Mouse (Mus musculus) stomach, embryonic 14.5 days (tissue): ENCODE measurements around the gene Gm572. TPM values are rescaled to one million over a fixed set of nuclear protein-coding genes. Genes with fewer than 3 reads are reported as not detected.

Source experiments
- ATAC-seq: fragments of 200-750 bp; cut with Nextera tagmentation; 2 replicates; pipeline ENCODE4 v1.8.0; 2017; ENCODE audit warnings: low read depth, moderate TSS enrichment; ENCODE audit not compliant: insufficient number of reproducible peaks, insufficient read depth, low FRiP score
- H3K27ac ChIP-seq: fragments of 300-500 bp; sonication (generic); 2 replicates; pipeline ENCODE4 v1.5.1; 2014; ENCODE audit warnings: mild to moderate bottlenecking, low read length, moderate library complexity, mixed read lengths
- H3K27me3 ChIP-seq: fragments of 300-500 bp; sonication (generic); 2 replicates; pipeline ENCODE4 v1.6.1; 2014; ENCODE audit warnings: low read length, control low read depth, mixed read lengths; ENCODE audit not compliant: control insufficient read depth, insufficient read depth
- H3K36me3 ChIP-seq: fragments of 300-500 bp; sonication (generic); 2 replicates; pipeline ENCODE4 v1.6.1; 2014; ENCODE audit warnings: mild to moderate bottlenecking, control low read depth, low read length, moderate library complexity, mixed read lengths; ENCODE audit not compliant: control insufficient read depth, insufficient read depth
- H3K4me1 ChIP-seq: fragments of 300-500 bp; sonication (generic); 2 replicates; pipeline ENCODE4 v1.6.1; 2014; ENCODE audit warnings: low read length, control low read depth, mixed read lengths; ENCODE audit not compliant: control insufficient read depth, insufficient read depth
- H3K4me2 ChIP-seq: fragments of 300-500 bp; sonication (generic); replicated peaks from 2 replicates; pipeline ENCODE4 v1.6.1; 2014; ENCODE audit warnings: low read depth, low read length, control low read depth
- H3K4me3 ChIP-seq: fragments of 300-500 bp; sonication (generic); 2 replicates; pipeline ENCODE4 v1.5.1; 2014; ENCODE audit warnings: low read depth, low read length, control low read depth
- H3K9ac ChIP-seq: fragments of 300-500 bp; sonication (generic); replicated peaks from 2 replicates; pipeline ENCODE4 v1.6.1; 2014; ENCODE audit warnings: low read depth, mild to moderate bottlenecking, control low read depth, low read length, moderate library complexity, mixed read lengths
- H3K9me3 ChIP-seq: fragments of 300-500 bp; sonication (generic); 2 replicates; pipeline ENCODE4 v1.6.1; 2016; ENCODE audit warnings: low read depth, low read length, control low read depth; ENCODE audit not compliant: control insufficient read depth
- WGBS: fragments of 180-500 bp; shearing (Covaris S2); extraction: QIAGEN DNeasy Blood & Tissue Kit; methylation state at CpG from one replicate; pipeline ENCODE4 v1.1.7; 2014; 5-methylcytosine and 5-hydroxymethylcytosine counted together
- polyA plus RNA-seq: library from polyadenylated mRNA; unstranded; fragments of >200 nt; fragmentation: Nextera tagmentation; extraction: Ambion mirVana; gene quantifications from 2 replicates; pipeline ENCODE4 v1.2.1, GENCODE M21; 2014

The Gm572 gene
- polyA plus RNA-seq, 1 experiment from 2014 or later: not detected

GRCm38 (mm10) chr4:148619805-148620204 lies 23.3 kb upstream of the Gm572 start:
- peaks cover 9% of the 10 kb centered on the region; the same call in 1 of the 2 replicates for H3K4me1 ChIP-seq
- H3K4me3 ChIP-seq: no peak overlapping the region
- peaks cover 91% of the 10 kb centered on the region for H3K36me3 ChIP-seq
- no peak overlapping the region for H3K9ac ChIP-seq
- H3K27ac ChIP-seq: no peak overlapping the region
- no peaks in the 10 kb centered on the region for H3K9me3 ChIP-seq
- no peak overlapping the region for H3K4me2 ChIP-seq
- no peak for ATAC-seq
- 52% methylated on average over 1 of the region's 1 CpGs for whole genome bisulfite sequencing
- no peaks in the 10 kb centered on the region for H3K27me3 ChIP-seq

GRCm38 (mm10) chr4:148620718-148621117 lies 22.4 kb upstream of the Gm572 start:
- no peak for ATAC-seq
- no peak overlapping the region for H3K27ac ChIP-seq
- H3K4me3 ChIP-seq: no peak overlapping the region
- 92% methylated on average over 1 of the region's 1 CpGs for WGBS
- H3K9me3 ChIP-seq: no peaks in the 10 kb centered on the region
- peaks cover 12% of the 10 kb centered on the region; the same call in 1 of the 2 replicates for H3K4me1 ChIP-seq
- no peaks in the 10 kb centered on the region for H3K27me3 ChIP-seq
- no peak overlapping the region for H3K4me2 ChIP-seq
- no peak overlapping the region for H3K9ac ChIP-seq
- peaks cover 86% of the 10 kb centered on the region for H3K36me3 ChIP-seq

GRCm38 (mm10) chr4:148622485-148622884 lies 20.6 kb upstream of the Gm572 start:
- H3K9ac ChIP-seq: no peak overlapping the region
- H3K4me3 ChIP-seq: no peak overlapping the region
- peaks cover 70% of the 10 kb centered on the region for H3K36me3 ChIP-seq
- ATAC-seq: no peak
- no peak overlapping the region for H3K27ac ChIP-seq
- H3K4me2 ChIP-seq: no peak overlapping the region
- no peaks in the 10 kb centered on the region for H3K27me3 ChIP-seq
- H3K9me3 ChIP-seq: no peaks in the 10 kb centered on the region
- 92% methylated on average over 4 of the region's 4 CpGs for WGBS
- H3K4me1 ChIP-seq: peaks cover 15% of the 10 kb centered on the region; the same call in 1 of the 2 replicates

- no peak overlapping the region for H3K4me2 ChIP-seq
- H3K9me3 ChIP-seq: no peaks in the 10 kb centered on the region
- no peak overlapping the region for H3K9ac ChIP-seq
- ATAC-seq: no peak
- H3K27ac ChIP-seq: no peak overlapping the region
- peaks cover 15% of the 10 kb centered on the region; the same call in 1 of the 2 replicates for H3K4me1 ChIP-seq
- H3K4me3 ChIP-seq: no peak overlapping the region
- H3K36me3 ChIP-seq: peaks cover 63% of the 10 kb centered on the region
- WGBS: 94% methylated on average over 4 of the region's 4 CpGs
- H3K27me3 ChIP-seq: no peaks in the 10 kb centered on the region
These were observed 19.5 kb upstream of the Gm572 start for GRCm38 (mm10) chr4:148623609-148624008.

GRCm38 (mm10) chr4:148625010-148625409 lies 18.1 kb upstream of the Gm572 start:
- Histone ChIP-seq H3K27ac (no peak overlapping the region), H3K4me1 (peaks cover 15% of the 10 kb centered on the region; the same call in 1 of the 2 replicates), H3K4me3 (peak overlapping the region; percentile 100), H3K4me2 (peak overlapping the region; percentile 85), H3K9me3 (no peaks in the 10 kb centered on the region), H3K27me3 (no peaks in the 10 kb centered on the region), H3K9ac (no peak overlapping the region), H3K36me3 (peaks cover 48% of the 10 kb centered on the region)
- ATAC-seq: no peak
- WGBS: 86% methylated on average over 10 of the region's 10 CpGs

- under 1% methylated on average over 57 of the region's 57 CpGs for WGBS
These were observed 17.1 kb upstream of the Gm572 start for GRCm38 (mm10) chr4:148625756-148626622.

GRCm38 (mm10) chr4:148626623-148627185 lies 16.4 kb upstream of the Gm572 start, which contains the start of gene Tardbp:
Gene Tardbp (minus strand): TSS chr4:148627019.
- Histone ChIP-seq H3K9ac (peak within 1 kb of the TSS; percentile 99), H3K27ac (peak within 1 kb of the TSS; percentile 97), H3K4me3 (peak within 1 kb of the TSS; percentile 100), H3K36me3 (peaks cover 32% of the 10 kb centered on the region), H3K4me2 (peak within 1 kb of the TSS; percentile 85), H3K9me3 (no peaks in the 10 kb centered on the region), H3K27me3 (no peaks in the 10 kb centered on the region), H3K4me1 (peaks cover 15% of the 10 kb centered on the region; the same call in 1 of the 2 replicates)
- peak; percentile 95 for ATAC-seq
- under 1% methylated on average over 51 of the region's 51 CpGs for WGBS

More at GRCm38 (mm10) chr4:148625756-148626622, 17.1 kb upstream of the Gm572 start:
- Histone ChIP-seq H3K9ac (peak overlapping the region; percentile 99), H3K27ac (peak overlapping the region; percentile 97), H3K9me3 (no peaks in the 10 kb centered on the region), H3K4me2 (peak overlapping the region; percentile 85), H3K4me1 (peaks cover 15% of the 10 kb centered on the region; the same call in 1 of the 2 replicates), H3K27me3 (no peaks in the 10 kb centered on the region), H3K36me3 (peaks cover 39% of the 10 kb centered on the region), H3K4me3 (peak overlapping the region; percentile 100)
- ATAC-seq: peak; percentile 62

GRCm38 (mm10) chr4:148627246-148627645 lies 15.9 kb upstream of the Gm572 start:
- Histone ChIP-seq H3K4me3 (peak overlapping the region; percentile 100), H3K27me3 (no peaks in the 10 kb centered on the region), H3K36me3 (peaks cover 26% of the 10 kb centered on the region), H3K9me3 (no peaks in the 10 kb centered on the region), H3K27ac (no peak overlapping the region), H3K4me1 (peaks cover 15% of the 10 kb centered on the region; the same call in 1 of the 2 replicates), H3K9ac (0 out of 2 replicates have a peak overlapping the region, but pooled peaks have one; percentile 99), H3K4me2 (peak overlapping the region; percentile 42)
- 55% methylated on average over 3 of the region's 3 CpGs for WGBS
- ATAC-seq: no peak; the same call in 1 of the 2 replicates
